Mouse (Mus musculus) heart, postnatal 0 days (tissue): ENCODE measurements around the gene Tns1. TPM values are rescaled to one million over a fixed set of nuclear protein-coding genes. Genes with fewer than 3 reads are reported as not detected.

Source experiments
- ATAC-seq: fragments of 200-750 bp; cut with Nextera tagmentation; 2 replicates; pipeline ENCODE4 v1.8.0; 2017; ENCODE audit warnings: low read depth, moderate number of reproducible peaks, moderate library complexity; ENCODE audit not compliant: insufficient read depth
- DNase-seq: peaks from one replicate; pipeline ENCODE4 v3.0.0-alpha.2; 2016; ENCODE audit warnings: low spot score
- H3K27ac ChIP-seq: fragments of 300-500 bp; sonication (generic); 2 replicates; pipeline ENCODE4 v1.5.1; 2014; ENCODE audit warnings: low read depth, mild to moderate bottlenecking
- H3K27me3 ChIP-seq: fragments of 300-500 bp; sonication (generic); 2 replicates; pipeline ENCODE4 v1.6.1; 2014; ENCODE audit warnings: low read length, mixed read lengths; ENCODE audit not compliant: control insufficient read depth, insufficient read depth
- H3K36me3 ChIP-seq: fragments of 300-500 bp; sonication (generic); replicated peaks from 2 replicates; pipeline ENCODE4 v1.6.1; 2014; ENCODE audit warnings: low read length, mixed read lengths; ENCODE audit not compliant: control insufficient read depth, insufficient read depth
- H3K4me1 ChIP-seq: fragments of 300-500 bp; sonication (generic); 2 replicates; pipeline ENCODE4 v1.6.1; 2014; ENCODE audit warnings: antibody characterized with exemption; ENCODE audit not compliant: control insufficient read depth, insufficient read depth
- H3K4me2 ChIP-seq: fragments of 300-500 bp; sonication (generic); 2 replicates; pipeline ENCODE4 v1.6.1; 2014; ENCODE audit warnings: low read depth, mild to moderate bottlenecking, low read length, moderate library complexity
- H3K4me3 ChIP-seq: fragments of 300-500 bp; sonication (generic); 2 replicates; pipeline ENCODE4 v1.5.1; 2014; ENCODE audit warnings: low read depth, low read length
- H3K9ac ChIP-seq: fragments of 300-500 bp; sonication (generic); replicated peaks from 2 replicates; pipeline ENCODE4 v1.6.1; 2014; ENCODE audit warnings: low read depth, low read length, mixed read lengths
- H3K9me3 ChIP-seq: fragments of 300-500 bp; sonication (generic); replicated peaks from 2 replicates; pipeline ENCODE4 v1.6.1; 2016; ENCODE audit warnings: low read length; ENCODE audit not compliant: control insufficient read depth
- CTCF ChIP-seq: IDR thresholded peaks from 2 replicates; pipeline ENCODE4 v1.5.1; 2016; ENCODE audit warnings: antibody characterized with exemption, control low read depth, low read depth
- EP300 ChIP-seq: IDR thresholded peaks from 2 replicates; pipeline ENCODE4 v1.6.1; 2016; ENCODE audit warnings: antibody characterized with exemption, low read depth
- WGBS: fragments of 180-500 bp; shearing (Covaris S2); extraction: QIAGEN DNeasy Blood & Tissue Kit; methylation state at CpG from one replicate; pipeline ENCODE4 v1.1.7; 2014; 5-methylcytosine and 5-hydroxymethylcytosine counted together
- polyA plus RNA-seq: library from polyadenylated mRNA; unstranded; fragments of >200 nt; fragmentation: Nextera tagmentation; extraction: Ambion mirVana; gene quantifications from 2 replicates; pipeline ENCODE4 v1.2.1, GENCODE M21; 2015
- total RNA-seq: library from RNA; depleted of rRNA; stranded (reverse); fragments of >200 nt; gene quantifications from 2 replicates; pipeline ENCODE4 v1.2.3, GENCODE M21; 2014; ENCODE audit warnings: low replicate concordance

Gene Tns1
- total and polyA plus RNA-seq, 2 experiments from 2014 or later, result 125 to 458 TPM

- Histone ChIP-seq H3K27me3 (no peaks in the 10 kb centered on the region), H3K9me3 (no peaks in the 10 kb centered on the region), H3K4me1 (peaks cover 90% of the 10 kb centered on the region), H3K9ac (peak overlapping the region; percentile 72), H3K36me3 (0 out of 2 replicates have a peak, but pooled peaks cover 9% of the 10 kb centered on the region), H3K4me2 (peak overlapping the region; percentile 74), H3K4me3 (peak overlapping the region; percentile 74), H3K27ac (peak overlapping the region; percentile 94)
- no peak for ATAC-seq
- DNase-seq, result no peak
- TF ChIP-seq CTCF (no peak), EP300 (no peak)
- WGBS, result 37% methylated on average over 4 of the region's 4 CpGs
Measured at GRCm38 (mm10) chr1:74035487-74035886, 88.8 kb downstream of the Tns1 start.

- no peak for ATAC-seq
- H3K27me3 ChIP-seq, result no peaks in the 10 kb centered on the region
- peak overlapping the region; percentile 72 for H3K9ac ChIP-seq
- H3K36me3 ChIP-seq, result 0 out of 2 replicates have a peak, but pooled peaks cover 9% of the 10 kb centered on the region
- 47% methylated on average over 2 of the region's 2 CpGs for WGBS
- TF ChIP-seq EP300, result no peak
- TF ChIP-seq CTCF, result no peak
- H3K4me3 ChIP-seq, result peak overlapping the region; percentile 74
- peaks cover 90% of the 10 kb centered on the region for H3K4me1 ChIP-seq
- peak overlapping the region; percentile 74 for H3K4me2 ChIP-seq
- peak overlapping the region; percentile 94 for H3K27ac ChIP-seq
- H3K9me3 ChIP-seq, result no peaks in the 10 kb centered on the region
- DNase-seq, result no peak
Measured at GRCm38 (mm10) chr1:74034736-74035135, 89.5 kb downstream of the Tns1 start.

- peaks cover 90% of the 10 kb centered on the region for H3K4me1 ChIP-seq
- ATAC-seq, result no peak
- DNase-seq, result no peak
- 0 out of 2 replicates have a peak, but pooled peaks cover 9% of the 10 kb centered on the region for H3K36me3 ChIP-seq
- peak overlapping the region; percentile 94 for H3K27ac ChIP-seq
- peak overlapping the region; percentile 74 for H3K4me2 ChIP-seq
- H3K27me3 ChIP-seq, result no peaks in the 10 kb centered on the region
- TF ChIP-seq CTCF (no peak), EP300 (no peak)
- peak overlapping the region; percentile 72 for H3K9ac ChIP-seq
- H3K4me3 ChIP-seq, result peak overlapping the region; percentile 5; the same call in 1 of the 2 replicates
- H3K9me3 ChIP-seq, result no peaks in the 10 kb centered on the region
Measured at GRCm38 (mm10) chr1:74034211-74034610, 90.0 kb downstream of the Tns1 start.

- 62% methylated on average over 4 of the region's 4 CpGs for WGBS
- Histone ChIP-seq H3K9me3 (no peaks in the 10 kb centered on the region), H3K4me2 (peak overlapping the region; percentile 74), H3K4me1 (peaks cover 91% of the 10 kb centered on the region), H3K27me3 (no peaks in the 10 kb centered on the region), H3K4me3 (no peak overlapping the region), H3K27ac (peak overlapping the region; percentile 94), H3K9ac (peak overlapping the region; percentile 11; the same call in 1 of the 2 replicates), H3K36me3 (0 out of 2 replicates have a peak, but pooled peaks cover 9% of the 10 kb centered on the region)
- ATAC-seq (no peak), DNase-seq (no peak)
- TF ChIP-seq CTCF (no peak), EP300 (no peak)
Measured at GRCm38 (mm10) chr1:74033407-74033806, 90.8 kb downstream of the Tns1 start.

- ATAC-seq, result no peak
- no peaks in the 10 kb centered on the region for H3K27me3 ChIP-seq
- 72% methylated on average over 5 of the region's 5 CpGs for WGBS
- DNase-seq, result no peak
- H3K4me2 ChIP-seq, result peak overlapping the region; percentile 74
- peak overlapping the region; percentile 94 for H3K27ac ChIP-seq
- H3K9ac ChIP-seq, result 0 out of 2 replicates have a peak overlapping the region, but pooled peaks have one; percentile 11
- H3K4me1 ChIP-seq, result peaks cover 91% of the 10 kb centered on the region
- no peaks in the 10 kb centered on the region for H3K9me3 ChIP-seq
- H3K4me3 ChIP-seq, result no peak overlapping the region
- TF ChIP-seq CTCF (no peak), EP300 (no peak)
- H3K36me3 ChIP-seq, result 0 out of 2 replicates have a peak, but pooled peaks cover 9% of the 10 kb centered on the region
Measured at GRCm38 (mm10) chr1:74032966-74033365, 91.3 kb downstream of the Tns1 start.
